Mouse (Mus musculus): ENCODE measurements at regions not wholly inside any gene's neighbourhood (a gene's known extent, or its start where the extent isn't known, plus 50 kb on each side); places are given as distances from the start of the nearest gene placed in this dataset.
A peak's percentile ranks its signal among the peaks of the same experiment; 100 is the strongest.

DNA sequence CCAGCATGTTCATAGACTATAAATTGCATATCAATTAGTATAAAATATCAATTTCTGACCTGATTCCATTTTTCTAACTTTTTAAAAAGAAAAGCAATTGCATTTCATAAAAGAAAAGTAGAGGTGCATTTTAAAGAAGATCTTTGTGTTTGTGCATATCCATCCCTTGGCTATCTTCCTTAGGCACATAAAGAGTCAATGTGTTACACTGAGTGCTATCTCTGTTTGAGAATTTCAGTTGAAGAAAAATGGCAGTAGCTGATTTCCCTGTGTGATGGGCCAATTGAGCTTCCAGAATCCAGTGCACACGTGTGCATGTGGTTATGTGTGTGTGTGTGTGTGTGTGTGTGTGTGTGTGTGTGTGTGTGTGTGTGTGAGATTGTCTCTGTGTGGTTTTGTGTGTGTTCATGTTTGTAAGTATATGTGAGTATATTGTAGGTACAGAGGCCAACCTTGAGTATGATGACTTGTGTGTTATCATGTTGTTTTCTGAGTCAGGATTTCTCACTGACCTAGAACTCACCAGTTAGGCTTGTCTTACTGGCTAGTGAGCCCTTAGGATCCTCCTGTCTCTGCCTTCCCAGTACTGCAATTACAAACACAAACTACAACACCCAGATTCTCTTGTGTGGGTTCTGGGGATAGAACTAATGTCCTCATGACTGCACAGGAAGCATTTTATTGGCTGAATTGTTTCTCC, 249.6 kb downstream of the Cdk5rap2 start:
- Histone ChIP-seq H3K4me3 (no peak overlapping the region), H3K9me3 (replicated peaks) (no peaks in the 10 kb centered on the region), H3K36me3 (no peaks in the 10 kb centered on the region), H3K27ac (no peak overlapping the region), H3K27me3 (ENCODE audit: low read depth, poor library complexity, severe bottlenecking) (no peaks in the 10 kb centered on the region), H3K4me1 (no peaks in the 10 kb centered on the region)
- 68% methylated on average over 1 of the region's 1 CpGs for WGBS
- no peak for DNase-seq (ENCODE audit: low spot score)

DNA sequence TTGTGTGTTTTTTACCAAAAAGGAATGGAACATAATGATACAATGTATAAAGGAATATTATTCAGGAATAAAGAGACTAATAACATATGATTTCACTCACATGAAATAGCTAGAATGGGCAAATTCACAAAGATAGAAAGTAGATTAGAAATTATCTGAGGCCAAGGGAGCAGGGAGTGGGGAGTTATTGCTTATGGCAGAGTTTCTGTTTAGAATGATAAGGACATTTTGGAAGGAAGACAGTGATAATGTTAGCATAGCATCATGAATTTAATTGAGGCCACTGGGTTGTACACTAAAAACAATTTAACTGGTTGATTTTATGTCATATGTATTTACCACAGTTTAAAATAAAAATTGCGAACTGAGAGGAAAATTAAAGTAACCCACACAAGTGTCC, 250.2 kb downstream of the Cdk5rap2 start:
- WGBS = 91% methylated on average over 1 of the region's 1 CpGs
- no peak for DNase-seq (ENCODE audit: low spot score)
- Histone ChIP-seq H3K27ac (no peak overlapping the region), H3K36me3 (no peaks in the 10 kb centered on the region), H3K27me3 (ENCODE audit: low read depth, poor library complexity, severe bottlenecking) (no peaks in the 10 kb centered on the region), H3K9me3 (replicated peaks) (no peaks in the 10 kb centered on the region), H3K4me1 (no peaks in the 10 kb centered on the region), H3K4me3 (no peak overlapping the region)

DNA sequence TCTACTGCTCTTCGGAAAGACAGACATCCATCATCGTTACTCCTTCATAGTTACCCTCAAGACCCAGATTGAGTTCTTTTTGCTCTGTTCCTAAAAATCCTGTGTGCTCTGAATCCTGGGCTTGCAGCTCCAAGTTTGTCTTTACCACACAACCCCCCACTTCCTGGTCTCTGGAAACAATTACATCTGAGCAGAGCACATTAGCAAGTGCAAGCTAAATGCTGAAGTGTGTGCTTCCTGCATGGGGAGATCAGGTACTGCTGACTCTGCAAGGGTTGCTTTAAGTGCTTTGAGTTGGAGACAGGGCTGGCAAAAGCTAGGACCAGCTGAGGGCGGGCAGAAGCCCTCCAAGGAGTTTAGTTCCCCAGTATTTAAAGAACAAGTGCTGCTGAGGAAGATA, 257.1 kb downstream of the Cdk5rap2 start:
- Histone ChIP-seq H3K9me3 (replicated peaks) (no peaks in the 10 kb centered on the region), H3K36me3 (no peaks in the 10 kb centered on the region), H3K27ac (peak overlapping the region; percentile 67), H3K4me1 (peaks cover 16% of the 10 kb centered on the region), H3K4me3 (no peak overlapping the region), H3K27me3 (ENCODE audit: low read depth, poor library complexity, severe bottlenecking) (no peaks in the 10 kb centered on the region)
- DNase-seq (ENCODE audit: low spot score) = peak; percentile 45
- WGBS = 49% methylated on average over 3 of the region's 3 CpGs

DNA sequence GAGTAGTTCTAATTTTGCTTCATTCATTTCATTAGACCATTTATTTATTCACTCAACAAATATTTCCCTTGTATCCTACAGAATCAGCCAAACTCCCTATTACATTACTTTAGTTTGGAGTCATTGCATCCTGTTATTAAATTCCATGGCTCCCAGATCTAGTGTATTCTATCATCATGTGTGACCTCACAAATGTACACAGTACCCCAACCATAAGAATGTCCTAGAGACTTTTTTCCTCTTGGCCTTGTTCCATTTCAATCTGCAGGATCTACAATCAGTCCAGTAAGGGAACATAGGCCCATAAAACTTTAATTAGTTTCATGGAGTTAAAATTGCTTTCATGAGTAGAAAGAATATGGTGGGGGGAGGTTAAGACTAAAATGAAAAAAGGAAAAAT, 301.2 kb downstream of the Cdk5rap2 start:
- H3K36me3 ChIP-seq = no peaks in the 10 kb centered on the region
- H3K27me3 ChIP-seq (ENCODE audit: low read depth, poor library complexity, severe bottlenecking) = no peaks in the 10 kb centered on the region
- no peaks in the 10 kb centered on the region for H3K9me3 ChIP-seq (replicated peaks)
- H3K4me3 ChIP-seq = no peak overlapping the region
- no peak overlapping the region for H3K27ac ChIP-seq
- no peaks in the 10 kb centered on the region for H3K4me1 ChIP-seq
- DNase-seq (ENCODE audit: low spot score) = no peak

DNA sequence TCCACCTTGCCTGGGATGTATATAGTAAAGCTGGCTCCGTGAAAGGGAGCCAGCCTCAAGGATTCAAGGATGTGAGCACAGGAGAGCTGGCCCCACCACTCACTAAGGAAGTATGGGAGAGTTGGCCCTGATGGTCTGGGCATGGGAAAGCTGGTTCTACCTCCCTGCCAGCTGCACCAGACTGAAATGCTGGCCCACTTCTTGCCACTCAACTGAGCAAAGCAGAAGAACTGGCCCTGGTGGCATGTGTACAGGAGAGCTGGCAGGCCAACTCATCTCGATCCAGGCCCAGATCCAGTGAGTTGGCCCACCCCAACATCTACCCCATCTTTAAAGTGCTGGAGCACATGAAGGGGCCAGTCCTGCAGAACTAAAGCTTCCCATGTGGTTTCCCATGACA, 304.5 kb downstream of the Cdk5rap2 start:
- no peak overlapping the region for H3K4me3 ChIP-seq
- DNase-seq (ENCODE audit: low spot score) = no peak
- no peak overlapping the region for H3K27ac ChIP-seq
- H3K4me1 ChIP-seq = no peaks in the 10 kb centered on the region
- H3K36me3 ChIP-seq = no peaks in the 10 kb centered on the region
- 84% methylated on average over 2 of the region's 2 CpGs for whole genome bisulfite sequencing
- no peaks in the 10 kb centered on the region for H3K9me3 ChIP-seq (replicated peaks)
- H3K27me3 ChIP-seq (ENCODE audit: low read depth, poor library complexity, severe bottlenecking) = no peaks in the 10 kb centered on the region

DNA sequence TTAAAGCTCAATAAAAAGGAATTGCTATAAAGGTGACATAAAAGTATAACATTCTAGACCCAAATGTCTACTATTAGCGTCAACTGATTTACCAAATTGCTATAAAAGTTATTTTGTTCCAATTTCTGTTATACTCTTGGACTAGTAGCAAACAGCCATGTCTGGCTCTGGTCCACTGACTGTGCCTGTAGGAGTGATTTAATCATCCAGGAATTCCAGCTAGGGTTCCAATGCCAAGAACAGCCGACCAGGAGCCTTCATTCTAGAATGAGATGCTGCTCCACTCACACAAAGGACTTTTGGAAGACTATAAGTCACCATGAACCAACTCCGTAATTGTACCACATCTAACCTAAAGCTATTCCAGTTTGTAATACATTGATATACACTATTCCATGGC, 312.9 kb downstream of the Cdk5rap2 start:
- Histone ChIP-seq H3K27ac (no peak overlapping the region), H3K4me1 (no peaks in the 10 kb centered on the region), H3K36me3 (no peaks in the 10 kb centered on the region), H3K4me3 (no peak overlapping the region), H3K9me3 (replicated peaks) (no peaks in the 10 kb centered on the region), H3K27me3 (ENCODE audit: low read depth, poor library complexity, severe bottlenecking) (no peaks in the 10 kb centered on the region)
- DNase-seq (ENCODE audit: low spot score) = no peak
- WGBS = 87% methylated on average over 3 of the region's 3 CpGs

DNA sequence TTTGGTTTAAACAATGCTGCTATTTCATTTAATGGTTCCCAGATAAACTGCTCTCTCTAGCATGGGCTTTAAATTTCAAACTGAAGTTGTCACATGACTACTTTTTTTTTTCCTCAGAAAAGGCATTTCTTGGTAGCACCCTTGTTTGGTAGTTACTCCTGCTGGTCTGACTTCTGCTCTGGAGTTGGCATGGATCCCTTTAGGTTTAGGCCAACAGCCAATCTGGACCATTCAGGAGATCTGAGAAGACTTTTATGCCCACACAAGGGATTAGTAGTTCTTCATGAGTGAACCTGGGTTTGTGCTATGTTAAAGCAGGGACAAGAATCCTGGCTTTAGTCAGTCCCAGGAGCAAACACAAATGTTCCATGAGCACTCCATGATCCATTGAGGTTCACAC, 332.0 kb downstream of the Cdk5rap2 start:
- Histone ChIP-seq H3K27ac (no peak overlapping the region), H3K4me1 (no peaks in the 10 kb centered on the region), H3K4me3 (no peak overlapping the region), H3K27me3 (ENCODE audit: low read depth, poor library complexity, severe bottlenecking) (no peaks in the 10 kb centered on the region), H3K36me3 (no peaks in the 10 kb centered on the region), H3K9me3 (replicated peaks) (no peaks in the 10 kb centered on the region)
- DNase-seq (ENCODE audit: low spot score) = no peak

DNA sequence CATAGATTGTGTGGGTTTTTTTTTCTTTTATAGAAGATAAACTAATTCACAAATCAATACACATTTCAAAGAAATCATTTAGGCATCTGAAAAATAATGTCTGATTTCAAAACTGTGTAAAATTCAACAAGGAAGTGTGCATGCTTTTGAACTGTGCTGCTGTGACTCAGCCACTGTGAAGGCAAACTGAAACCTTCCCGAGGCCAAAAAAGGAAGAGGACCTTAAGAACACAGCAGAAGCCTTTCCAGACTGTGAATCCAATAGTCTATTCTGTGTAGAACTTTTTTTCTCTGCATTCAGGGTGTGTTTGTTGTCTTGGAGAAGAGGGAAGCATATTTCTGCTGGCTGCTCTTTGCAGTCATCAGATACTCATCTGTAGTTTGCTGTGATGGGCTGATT, 347.7 kb downstream of the Cdk5rap2 start:
- 73% methylated on average over 1 of the region's 1 CpGs for WGBS
- H3K27ac ChIP-seq = no peak overlapping the region

DNA sequence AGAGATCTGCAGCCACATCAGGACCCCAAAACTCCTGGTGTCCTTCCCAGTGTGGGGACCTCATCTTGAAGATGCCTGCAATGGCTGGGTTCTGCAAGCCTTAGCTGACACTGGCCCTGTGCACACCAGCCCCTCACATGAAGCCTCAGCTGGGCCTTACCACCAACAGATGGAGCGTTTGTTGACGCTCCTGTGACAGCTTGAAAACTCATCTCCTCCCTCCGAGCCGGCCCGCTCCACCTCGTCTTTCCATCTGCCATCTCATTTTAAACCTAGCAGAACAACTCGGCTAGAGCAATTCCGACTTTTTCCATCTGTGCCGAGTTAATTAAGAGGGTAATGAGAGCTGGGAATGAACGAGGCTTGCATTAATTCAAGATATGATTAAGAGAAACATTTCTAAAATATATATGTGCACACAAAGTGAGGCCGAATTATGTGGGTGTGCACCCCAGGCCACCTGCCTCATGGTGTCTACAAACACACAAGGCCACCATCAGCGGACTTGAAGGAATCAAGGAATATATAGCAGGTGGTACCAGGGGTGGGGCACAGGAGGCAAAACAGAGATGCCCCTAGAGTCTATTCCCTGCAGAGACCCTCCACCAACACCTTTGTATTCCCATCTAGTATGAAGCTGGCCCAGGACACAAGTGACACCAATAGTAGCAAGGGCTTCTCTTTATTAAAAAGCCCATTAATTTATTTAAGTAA, 351.3 kb downstream of the Cdk5rap2 start:
- 90% methylated on average over 12 of the region's 12 CpGs for WGBS
- Histone ChIP-seq H3K4me3 (no peak overlapping the region), H3K36me3 (no peaks in the 10 kb centered on the region), H3K9me3 (replicated peaks) (no peaks in the 10 kb centered on the region), H3K4me1 (no peaks in the 10 kb centered on the region), H3K27me3 (ENCODE audit: low read depth, poor library complexity, severe bottlenecking) (no peaks in the 10 kb centered on the region), H3K27ac (no peak overlapping the region)
- DNase-seq (ENCODE audit: low spot score) = no peak

More for the DNA sequence above, 347.7 kb downstream of the Cdk5rap2 start:
- H3K9me3 ChIP-seq (replicated peaks) = no peaks in the 10 kb centered on the region
- H3K36me3 ChIP-seq = no peaks in the 10 kb centered on the region
- no peaks in the 10 kb centered on the region for H3K27me3 ChIP-seq (ENCODE audit: low read depth, poor library complexity, severe bottlenecking)
- no peak for DNase-seq (ENCODE audit: low spot score)
- no peaks in the 10 kb centered on the region for H3K4me1 ChIP-seq
- H3K4me3 ChIP-seq = no peak overlapping the region

DNA sequence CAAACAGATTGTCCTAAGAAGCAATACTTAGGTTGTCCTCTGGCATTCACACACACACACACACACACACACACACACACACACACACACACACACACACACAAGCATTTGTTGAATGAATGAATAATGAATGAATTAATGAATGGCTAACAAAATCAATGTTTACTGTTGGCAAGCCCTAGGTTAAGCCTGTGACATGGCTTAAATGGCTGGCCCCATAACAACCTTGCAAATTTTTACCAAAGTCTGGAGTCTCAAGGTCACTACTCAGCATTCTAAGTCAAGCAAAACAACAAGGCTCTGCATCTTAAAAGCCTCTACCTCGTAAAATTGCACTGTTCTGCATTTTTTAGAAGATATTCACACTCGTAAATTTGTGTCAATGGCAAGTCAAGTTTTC, 357.1 kb downstream of the Cdk5rap2 start:
- Histone ChIP-seq H3K9me3 (replicated peaks) (no peaks in the 10 kb centered on the region), H3K4me3 (no peak overlapping the region), H3K27me3 (ENCODE audit: low read depth, poor library complexity, severe bottlenecking) (no peaks in the 10 kb centered on the region), H3K27ac (no peak overlapping the region), H3K36me3 (no peaks in the 10 kb centered on the region), H3K4me1 (no peaks in the 10 kb centered on the region)
- DNase-seq (ENCODE audit: low spot score) = no peak
- WGBS = 92% methylated on average over 2 of the region's 2 CpGs

DNA sequence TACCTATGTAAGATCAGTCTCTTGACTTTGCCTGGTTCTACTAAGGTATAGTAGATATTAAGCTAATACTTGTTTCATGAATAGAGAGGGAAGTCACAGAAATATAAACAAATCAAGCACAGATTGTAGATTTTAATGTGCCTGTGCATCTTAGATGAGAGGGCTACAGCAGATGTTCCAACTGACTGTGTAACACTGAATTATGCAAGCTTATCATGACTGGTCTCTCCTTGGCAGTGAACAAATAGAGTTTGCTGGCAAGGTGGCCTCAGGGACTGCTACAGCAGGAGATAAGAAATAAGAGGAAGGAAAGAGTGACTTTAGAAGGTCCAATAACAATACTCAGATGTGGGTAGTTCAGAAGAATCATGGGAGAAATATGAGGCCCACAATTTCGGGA, 372.0 kb downstream of the Cdk5rap2 start:
- no peaks in the 10 kb centered on the region for H3K9me3 ChIP-seq (replicated peaks)
- H3K36me3 ChIP-seq = no peaks in the 10 kb centered on the region
- H3K27me3 ChIP-seq (ENCODE audit: low read depth, poor library complexity, severe bottlenecking) = no peaks in the 10 kb centered on the region
- DNase-seq (ENCODE audit: low spot score) = no peak
- no peaks in the 10 kb centered on the region for H3K4me1 ChIP-seq
- H3K4me3 ChIP-seq = no peak overlapping the region
- no peak overlapping the region for H3K27ac ChIP-seq
- WGBS = 79% methylated on average over 1 of the region's 1 CpGs

DNA sequence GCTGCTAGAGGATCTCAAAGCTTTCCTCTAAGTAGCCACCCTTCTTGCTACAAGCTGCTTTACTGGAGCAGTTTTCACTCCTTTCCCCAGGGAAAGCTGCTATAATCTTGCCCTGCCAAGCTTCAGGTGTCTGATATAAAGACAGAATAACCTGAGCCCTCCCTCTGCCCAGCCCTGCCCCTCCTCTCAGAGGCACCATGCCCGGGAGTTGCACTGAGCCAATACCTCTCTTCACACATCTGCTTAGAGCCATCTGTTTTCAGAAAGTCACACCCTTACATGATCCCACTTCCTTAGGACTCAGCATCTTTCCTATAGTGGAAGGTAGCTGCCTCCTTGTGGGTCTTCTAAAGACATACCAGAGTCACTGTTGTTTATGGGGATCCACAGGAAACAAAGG, 374.3 kb downstream of the Cdk5rap2 start:
- Histone ChIP-seq H3K27me3 (ENCODE audit: low read depth, poor library complexity, severe bottlenecking) (no peaks in the 10 kb centered on the region), H3K36me3 (no peaks in the 10 kb centered on the region), H3K9me3 (replicated peaks) (no peaks in the 10 kb centered on the region), H3K4me3 (no peak overlapping the region), H3K4me1 (no peaks in the 10 kb centered on the region), H3K27ac (no peak overlapping the region)
- 41% methylated on average over 1 of the region's 1 CpGs for WGBS
- no peak for DNase-seq (ENCODE audit: low spot score)

DNA sequence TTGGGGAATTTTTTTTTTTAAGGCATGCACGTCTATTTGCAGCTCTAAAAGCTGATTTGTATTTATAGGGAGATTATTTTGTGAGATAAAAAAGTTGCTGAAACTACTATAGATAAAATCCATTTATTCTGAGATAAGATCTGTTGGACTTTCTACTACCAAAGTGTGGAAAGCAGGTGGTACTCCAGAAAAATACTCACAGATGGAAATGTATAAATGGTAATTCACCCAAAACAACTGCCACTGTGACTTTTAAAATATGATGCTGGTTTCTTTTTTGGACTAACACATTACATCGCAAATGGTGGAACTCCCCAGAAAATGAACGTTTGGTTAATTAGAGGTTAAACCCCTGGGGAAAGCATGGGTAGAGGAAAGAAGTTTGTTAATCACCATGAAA, 377.7 kb downstream of the Cdk5rap2 start:
- no peak overlapping the region for H3K4me3 ChIP-seq
- no peaks in the 10 kb centered on the region for H3K36me3 ChIP-seq
- H3K4me1 ChIP-seq = no peaks in the 10 kb centered on the region
- no peak for DNase-seq (ENCODE audit: low spot score)
- no peaks in the 10 kb centered on the region for H3K27me3 ChIP-seq (ENCODE audit: low read depth, poor library complexity, severe bottlenecking)
- H3K27ac ChIP-seq = no peak overlapping the region
- H3K9me3 ChIP-seq (replicated peaks) = no peaks in the 10 kb centered on the region
- WGBS = 82% methylated on average over 3 of the region's 3 CpGs

DNA sequence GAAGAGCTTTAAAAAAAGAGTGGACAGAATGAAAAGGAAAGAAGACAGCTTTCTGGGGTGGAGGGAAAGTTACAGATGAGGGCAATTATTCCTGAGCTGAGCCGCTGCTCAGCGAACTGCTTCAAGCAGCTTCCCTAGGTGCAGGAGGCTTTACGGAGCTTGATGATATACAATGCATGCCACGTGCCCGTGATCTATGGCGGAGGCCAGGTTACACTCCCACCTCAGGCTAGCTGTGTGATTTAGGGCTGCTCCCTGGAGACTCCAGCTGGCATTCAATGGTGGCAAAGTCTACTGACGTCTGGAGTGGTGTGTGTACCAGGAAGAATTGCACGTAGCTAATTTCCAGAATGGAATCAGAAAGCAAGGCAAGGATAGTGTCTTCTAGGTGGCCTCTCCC, 383.4 kb downstream of the Cdk5rap2 start:
- no peaks in the 10 kb centered on the region for H3K36me3 ChIP-seq
- no peaks in the 10 kb centered on the region for H3K9me3 ChIP-seq (replicated peaks)
- WGBS = 57% methylated on average over 8 of the region's 8 CpGs
- no peak overlapping the region for H3K4me3 ChIP-seq
- H3K27ac ChIP-seq = no peak overlapping the region
- DNase-seq (ENCODE audit: low spot score) = no peak
- peaks cover 4% of the 10 kb centered on the region; the same call in 1 of the 2 replicates for H3K4me1 ChIP-seq
- H3K27me3 ChIP-seq (ENCODE audit: low read depth, poor library complexity, severe bottlenecking) = no peaks in the 10 kb centered on the region
